Mouse (Mus musculus) cerebellum, adult 8-10 months (tissue): ENCODE data around the gene Adamts2.
A peak's percentile ranks its signal among the peaks of the same experiment; 100 is the strongest.

ENCODE experiments used
- DNase-seq: peaks from one replicate; pipeline ENCODE4 v3.0.0; 2022

Adamts2 gene

DNA sequence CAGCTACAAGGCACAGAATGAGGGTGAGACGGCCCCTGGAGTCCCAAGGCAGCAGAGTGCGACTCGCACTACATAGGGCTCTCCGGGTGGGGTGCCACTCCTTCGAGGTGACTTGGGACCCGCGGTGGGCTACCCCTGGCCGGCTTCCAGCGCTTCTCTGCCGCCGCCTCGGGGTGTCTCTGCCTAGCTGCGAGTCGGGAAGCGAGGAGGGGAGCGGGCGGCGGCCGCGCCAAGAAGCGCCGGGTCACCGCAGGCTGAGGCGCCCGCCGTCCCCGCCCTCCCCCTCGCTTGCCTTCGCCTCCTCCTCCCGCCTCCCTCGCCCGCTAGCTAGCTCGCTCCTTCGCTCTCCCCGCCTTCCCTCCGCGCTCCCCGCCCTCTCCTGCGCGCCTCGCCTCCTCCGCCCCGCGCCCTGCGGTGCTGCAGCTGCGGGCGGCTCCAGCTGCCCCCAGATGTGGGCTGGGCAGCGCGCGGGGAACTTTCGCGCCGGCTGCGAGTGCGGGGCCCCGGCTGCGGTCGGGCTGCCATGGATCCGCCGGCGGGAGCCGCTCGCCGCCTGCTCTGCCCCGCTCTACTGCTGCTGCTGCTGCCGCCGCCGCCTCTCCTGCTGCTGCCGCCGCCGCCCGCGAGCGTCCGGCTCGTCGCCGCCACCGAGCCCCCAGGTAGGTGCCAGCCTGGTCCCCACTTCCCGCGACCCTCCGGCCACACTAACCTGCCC lies at the start of gene Adamts2:
Gene Adamts2, plus strand, starts transcription at position 444 of the 715 bp plus-strand sequence.
- DNase-seq: peak; percentile 28

DNA sequence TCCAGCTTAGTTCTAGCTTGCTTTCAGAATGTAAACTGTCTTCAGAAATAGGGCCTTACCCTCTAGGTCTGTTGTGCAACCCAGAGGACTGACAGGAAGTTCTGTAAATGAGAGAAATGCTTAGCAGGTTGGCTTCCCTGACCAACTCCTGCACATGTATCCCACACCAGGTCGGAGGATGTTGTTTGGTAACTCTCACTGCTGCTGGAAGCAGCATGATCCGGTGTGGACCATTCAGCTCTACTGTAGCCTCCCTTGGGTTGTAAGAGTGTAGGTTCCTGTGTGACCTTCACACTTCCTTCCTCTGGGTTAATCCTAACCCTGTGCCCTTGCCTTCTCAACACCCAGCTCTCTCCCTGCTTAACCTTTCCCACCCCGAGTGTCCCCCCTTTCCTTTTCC lies 44.8 kb upstream of the Adamts2 start:
- DNase-seq: no peak

DNA sequence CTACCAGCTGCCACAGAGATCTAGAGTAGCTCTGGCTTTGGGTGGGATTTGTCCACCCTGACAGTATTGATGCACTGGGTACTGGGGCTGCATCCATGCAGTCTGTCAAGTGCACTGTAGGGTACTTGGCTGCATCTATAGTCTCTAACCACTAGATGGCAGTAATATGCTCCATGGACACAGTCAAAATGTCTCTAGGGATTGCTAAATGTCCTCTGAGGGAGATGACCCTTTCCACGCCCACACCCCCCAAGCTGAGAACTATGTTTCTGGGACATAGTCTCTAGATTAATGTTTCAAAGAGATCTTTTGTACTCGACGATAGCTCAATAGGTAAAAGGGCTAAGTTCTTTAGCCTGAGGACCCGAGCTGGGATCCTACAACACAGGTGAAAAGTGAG lies 42.8 kb upstream of the Adamts2 start:
- DNase-seq: peak; percentile 16

- no peak for DNase-seq
Measured at GRCm38 (mm10) chr11:50565466-50566211, 36.2 kb upstream of the Adamts2 start.

- no peak for DNase-seq
Measured at GRCm38 (mm10) chr11:50571448-50571847, 30.4 kb upstream of the Adamts2 start.

DNA sequence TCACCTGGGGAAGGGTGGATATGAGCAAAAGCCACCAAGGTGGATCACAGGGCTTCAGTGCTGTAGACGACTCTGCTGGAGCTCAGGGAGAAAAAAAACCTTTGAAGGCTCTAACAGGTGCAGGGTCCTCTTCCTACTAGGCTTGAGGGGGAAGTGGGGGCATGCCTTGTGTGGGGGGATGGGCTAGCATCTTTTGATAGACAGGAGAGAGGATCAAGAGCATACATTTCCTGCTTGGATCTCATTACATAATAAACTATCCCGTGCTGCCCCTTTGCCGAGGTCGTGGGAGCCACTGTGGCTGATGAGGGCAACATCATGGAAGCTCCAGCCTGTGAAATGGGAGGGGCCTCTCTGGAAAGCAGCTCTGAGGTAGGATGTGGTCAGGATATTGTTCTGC lies 25.4 kb upstream of the Adamts2 start:
- DNase-seq: no peak

GRCm38 (mm10) chr11:50587026-50587425 lies 14.9 kb upstream of the Adamts2 start:
- DNase-seq: peak; percentile 22

DNA sequence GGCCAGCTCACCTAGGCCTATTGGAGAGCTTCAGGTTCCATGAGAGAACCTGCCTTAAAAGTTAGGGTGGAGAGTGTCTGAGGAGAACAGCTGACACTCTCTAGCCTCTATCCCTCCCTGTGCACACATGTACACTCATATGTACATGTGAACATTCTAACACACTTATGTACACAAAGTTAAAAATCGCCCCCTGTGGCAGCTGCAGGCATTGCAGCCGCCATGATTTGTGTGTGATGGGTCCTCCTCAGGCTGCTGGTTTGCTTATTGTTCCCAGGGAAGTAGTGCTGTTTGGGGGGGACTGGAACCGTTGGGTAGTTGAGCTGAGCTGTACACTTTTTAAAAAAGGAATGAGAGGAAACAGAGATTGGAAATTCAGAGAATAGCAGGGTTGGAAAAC lies 14.1 kb upstream of the Adamts2 start:
- DNase-seq: peak; percentile 43

DNA sequence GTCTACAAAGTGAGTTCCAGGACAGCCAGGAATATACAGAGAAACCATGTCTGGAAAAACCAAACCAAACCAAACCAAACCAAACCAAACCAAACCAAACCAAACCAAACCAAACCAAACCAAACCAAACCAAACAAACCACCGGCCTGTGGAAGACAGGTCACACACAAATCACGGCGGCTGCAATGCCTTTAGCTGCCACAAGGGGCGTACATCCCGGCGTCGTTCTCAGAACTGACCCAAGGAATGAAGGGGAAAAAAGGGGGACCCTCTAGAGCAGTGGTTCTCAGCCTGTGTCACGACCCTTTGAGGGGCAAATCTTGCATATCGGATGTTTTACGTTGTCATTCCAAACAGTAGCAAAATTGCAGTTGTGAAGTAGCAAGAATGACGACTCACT lies 12.8 kb upstream of the Adamts2 start:
- peak; percentile 41 for DNase-seq

DNA sequence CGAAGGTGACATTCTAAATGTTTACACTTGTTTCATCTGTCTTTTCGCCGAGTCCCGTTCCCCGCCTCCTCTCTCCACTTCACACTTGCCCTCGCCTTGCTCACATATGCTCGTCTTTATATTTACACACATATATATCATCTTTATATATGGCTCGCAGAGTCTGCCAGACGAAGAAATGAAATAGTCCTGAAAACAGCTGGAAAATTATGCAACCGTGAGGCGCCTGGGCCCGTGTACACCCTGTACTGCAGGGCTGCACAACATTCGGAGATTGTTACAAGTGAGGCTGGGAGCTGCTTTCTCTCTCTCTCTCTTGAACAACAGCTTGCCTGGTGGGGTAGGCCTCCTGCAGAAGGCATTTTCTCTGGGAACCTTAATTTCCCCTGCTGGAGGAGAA lies 10.8 kb upstream of the Adamts2 start:
- DNase-seq: no peak

DNA sequence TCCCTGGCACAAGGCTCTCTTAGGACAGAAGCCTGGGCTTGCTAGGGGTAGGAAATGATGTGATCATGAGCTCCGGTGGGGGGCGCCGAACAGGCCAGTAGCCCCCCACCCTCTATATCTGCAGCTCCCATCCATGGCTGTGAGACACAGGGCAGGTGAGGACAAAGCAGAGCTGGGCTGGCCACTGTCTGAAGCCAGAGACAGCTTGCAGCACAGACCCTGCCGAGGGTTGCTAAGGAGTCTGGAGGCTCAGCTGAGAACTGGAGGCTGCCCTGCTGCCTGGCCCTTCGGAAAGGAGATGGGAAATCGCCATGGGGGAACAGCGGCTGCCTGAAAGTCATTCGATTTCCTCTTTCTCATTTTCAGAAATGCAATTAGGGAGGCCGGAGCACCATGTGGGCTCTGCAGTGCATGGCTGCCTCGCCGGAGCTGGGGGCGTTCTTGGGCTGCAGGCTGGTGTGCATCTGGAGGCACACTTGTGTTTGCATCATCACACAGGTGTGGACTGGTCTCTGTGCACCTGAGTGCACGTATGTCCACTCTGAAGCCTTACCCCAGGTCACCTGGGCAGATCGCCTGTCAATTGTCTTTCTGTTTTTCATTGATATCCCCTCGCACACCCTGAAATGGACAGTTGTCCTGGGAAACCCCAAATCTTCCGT lies 8.9 kb upstream of the Adamts2 start:
- DNase-seq: no peak

DNA sequence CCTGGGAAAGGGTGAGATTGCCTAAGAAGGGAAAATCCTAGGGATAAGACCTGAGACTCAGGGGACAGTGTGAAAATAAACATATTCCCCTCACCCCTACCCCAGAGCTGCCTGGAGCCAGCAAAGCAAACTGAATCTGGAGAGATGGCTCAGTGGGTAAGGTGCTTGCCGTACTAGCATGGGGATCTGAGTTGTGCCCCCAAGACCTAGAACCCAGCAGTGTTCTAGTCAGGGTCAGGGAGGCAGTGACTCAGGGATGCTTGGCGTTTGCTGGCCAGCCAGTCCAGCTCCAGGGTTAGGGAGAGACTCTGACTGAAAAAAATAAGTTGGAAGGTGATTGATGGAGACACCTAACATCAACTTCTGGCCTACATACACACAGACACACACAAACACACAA lies 5.3 kb upstream of the Adamts2 start:
- no peak for DNase-seq

- DNase-seq: no peak
Measured at GRCm38 (mm10) chr11:50599156-50599555, 2.7 kb upstream of the Adamts2 start.

DNA sequence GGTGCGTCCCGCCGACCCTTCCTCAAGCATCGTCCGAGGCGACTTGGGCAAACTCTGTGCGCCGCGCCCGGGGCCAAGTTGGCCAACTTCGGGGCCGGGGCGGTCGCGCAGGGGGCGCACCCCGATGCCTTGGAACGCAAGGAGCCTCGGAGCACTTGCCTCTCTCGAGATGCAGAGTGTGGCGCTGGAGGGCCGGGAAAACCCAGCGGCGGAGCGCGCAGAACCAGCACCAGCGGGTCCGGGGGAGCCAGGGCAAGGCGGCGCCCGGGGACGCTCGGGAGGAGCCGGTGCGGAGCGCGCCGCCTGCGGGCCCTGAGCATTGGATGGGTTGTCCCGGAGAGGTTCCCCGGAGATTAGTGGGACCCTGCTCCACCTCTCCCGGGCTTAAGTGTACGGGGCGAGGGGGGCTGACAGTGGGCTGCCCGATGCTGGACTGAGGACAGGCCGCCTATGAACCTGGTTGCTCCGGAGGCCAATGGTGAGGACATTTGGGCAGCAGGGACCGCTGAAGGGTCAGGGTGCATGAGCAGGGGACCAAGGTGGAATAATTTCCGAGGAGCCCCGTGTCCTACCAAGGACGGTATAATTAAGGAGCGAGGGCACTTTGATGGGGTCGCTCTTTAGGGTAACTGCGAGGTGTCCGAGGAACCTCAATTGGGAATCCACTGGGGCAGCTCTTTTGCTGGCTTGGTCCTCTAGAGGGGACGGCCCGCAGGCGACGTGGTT lies 635 bp downstream of the Adamts2 start:
- DNase-seq: no peak

- peak; percentile 19 for DNase-seq
Measured at GRCm38 (mm10) chr11:50603082-50603910, 1.4 kb downstream of the Adamts2 start.

GRCm38 (mm10) chr11:50604371-50604770 lies 2.5 kb downstream of the Adamts2 start:
- no peak for DNase-seq

- DNase-seq: no peak
Measured at GRCm38 (mm10) chr11:50611181-50611580, 9.3 kb downstream of the Adamts2 start.

DNA sequence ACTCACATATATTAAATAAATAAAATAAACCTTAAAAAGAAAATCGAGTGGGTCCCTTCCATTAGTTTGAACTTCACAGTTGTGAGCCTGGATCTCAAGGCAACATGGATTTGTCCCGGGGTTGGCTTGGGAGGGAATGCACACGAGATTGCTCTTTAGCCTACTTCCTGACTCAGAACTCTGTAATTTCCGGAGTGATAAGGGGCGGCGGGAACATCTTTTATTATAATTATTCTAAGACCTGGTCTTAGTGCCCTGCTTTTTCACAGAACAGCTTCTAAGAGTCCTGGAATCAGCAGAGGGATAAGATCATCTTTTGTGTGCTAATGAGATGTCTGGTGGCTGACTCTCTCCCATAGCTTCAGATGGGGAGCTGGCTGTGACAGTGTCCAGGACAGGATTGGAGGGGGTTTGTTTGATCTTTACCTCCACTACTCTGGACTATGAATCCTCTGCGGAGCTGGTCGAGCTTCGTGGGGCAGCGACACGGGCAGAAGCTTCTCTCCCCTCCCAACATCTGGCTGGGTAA lies 15.2 kb downstream of the Adamts2 start:
- DNase-seq: no peak

DNA sequence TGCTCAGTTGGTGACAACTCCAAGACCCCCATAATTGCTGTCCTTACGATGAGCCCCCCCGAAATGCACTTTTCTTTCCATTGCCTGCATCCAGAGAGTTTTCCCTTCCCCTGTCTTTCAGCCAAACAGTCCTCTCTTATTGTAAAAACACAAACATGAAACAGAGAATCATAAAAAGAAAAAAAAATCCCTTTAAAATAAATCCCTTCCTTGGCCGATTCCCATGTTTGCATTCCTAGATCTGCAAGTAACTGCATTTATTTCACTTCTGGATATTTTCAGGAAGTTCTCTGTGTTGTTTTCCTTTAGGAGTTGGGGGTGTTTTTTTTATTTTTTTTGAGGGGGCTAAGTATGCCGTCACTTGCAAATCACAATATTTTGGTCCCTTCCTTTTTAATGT lies 19.0 kb downstream of the Adamts2 start:
- no peak for DNase-seq

GRCm38 (mm10) chr11:50621364-50621763 lies 19.5 kb downstream of the Adamts2 start:
- DNase-seq: no peak

GRCm38 (mm10) chr11:50622238-50622726 lies 20.4 kb downstream of the Adamts2 start:
- DNase-seq: no peak

DNA sequence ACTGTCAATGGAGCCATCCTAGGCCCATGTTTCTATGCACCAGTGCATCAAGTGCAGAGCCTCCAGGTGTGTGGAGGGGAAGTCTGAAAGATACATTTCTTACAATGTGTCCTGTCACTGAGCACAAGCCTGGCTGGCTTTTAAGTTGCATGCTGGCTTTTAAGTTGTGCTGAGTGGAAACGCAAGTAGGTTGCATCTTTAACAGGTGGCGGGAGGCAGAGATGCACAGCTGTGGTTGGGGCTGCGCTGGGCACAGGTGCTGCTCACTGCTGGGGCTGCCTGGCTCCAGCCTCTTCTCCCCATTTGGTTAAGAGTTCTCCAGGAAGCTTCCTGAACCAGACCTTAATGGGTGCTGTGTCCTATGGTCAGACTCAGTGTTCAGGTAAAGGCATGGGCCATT lies 21.9 kb downstream of the Adamts2 start:
- no peak for DNase-seq
